Mouse (Mus musculus): ENCODE measurements around the gene Zfp358. TPM values are rescaled to one million over a fixed set of nuclear protein-coding genes. Genes with fewer than 3 reads are reported as not detected.

The Zfp358 gene
- polyA plus RNA-seq (2016; fragmentation: Nextera tagmentation; extraction: Ambion mirVana) = 81.8 and 87.0 TPM in 2 replicates

GRCm38 (mm10) chr8:3492901-3493844 is at the start of gene Zfp358:
TSS of gene Zfp358 (plus strand) at chr8:3493138.
- Histone ChIP-seq H3K27me3 (replicated peaks) (no peaks in the 10 kb centered on the region), H3K9me3 (peaks cover 16% of the 10 kb centered on the region; the same call in 1 of the 2 replicates), H3K36me3 (peaks cover 35% of the 10 kb centered on the region), H3K9ac (peak within 1 kb of the TSS; percentile 98), H3K4me1 (peaks cover 13% of the 10 kb centered on the region; the same call in 1 of the 2 replicates), H3K27ac (peak within 1 kb of the TSS; percentile 70), H3K4me3 (peak within 1 kb of the TSS; percentile 85), H3K4me2 (replicated peaks) (peak within 1 kb of the TSS; percentile 77)
- WGBS = under 1% methylated on average over 58 of the region's 64 CpGs
- peak; percentile 92 for ATAC-seq (ENCODE audit: low FRiP score, low read depth)

GRCm38 (mm10) chr8:3449226-3449625 is 43.7 kb upstream of the Zfp358 start:
- H3K27me3 ChIP-seq (replicated peaks) = no peaks in the 10 kb centered on the region
- no peak for ATAC-seq (ENCODE audit: low FRiP score, low read depth)
- WGBS = 94% methylated on average over 2 of the region's 2 CpGs
- no peak overlapping the region for H3K27ac ChIP-seq
- no peak overlapping the region for H3K4me2 ChIP-seq (replicated peaks)
- no peaks in the 10 kb centered on the region for H3K9me3 ChIP-seq
- no peak overlapping the region for H3K9ac ChIP-seq
- no peak overlapping the region for H3K4me3 ChIP-seq
- H3K4me1 ChIP-seq = no peaks in the 10 kb centered on the region
- peaks cover 88% of the 10 kb centered on the region for H3K36me3 ChIP-seq

DNA sequence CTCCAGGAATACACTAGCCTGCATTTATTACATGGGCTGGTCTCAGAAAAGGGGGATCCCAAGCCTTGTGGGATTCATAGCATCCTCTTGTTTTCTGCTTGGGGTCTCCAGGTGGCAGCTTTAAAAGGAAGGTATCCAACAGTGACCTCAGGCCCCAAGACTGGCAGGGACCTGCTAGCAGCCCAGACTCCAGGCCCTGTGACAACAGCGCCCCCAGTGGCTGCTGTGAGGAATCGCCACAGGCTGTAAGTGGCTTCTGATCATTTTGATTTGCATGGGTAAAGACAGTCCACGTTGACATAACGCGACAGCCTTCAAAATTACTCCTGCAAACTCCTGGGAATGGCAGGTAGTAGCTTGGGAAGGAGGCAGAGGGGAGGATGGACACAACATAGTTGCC is 42.3 kb upstream of the Zfp358 start:
- peak; percentile 45; the same call in 1 of the 2 replicates for ATAC-seq (ENCODE audit: low FRiP score, low read depth)
- H3K9me3 ChIP-seq = no peaks in the 10 kb centered on the region
- H3K4me1 ChIP-seq = no peaks in the 10 kb centered on the region
- no peak overlapping the region for H3K4me3 ChIP-seq
- no peak overlapping the region for H3K4me2 ChIP-seq (replicated peaks)
- H3K9ac ChIP-seq = no peak overlapping the region
- WGBS = 37% methylated on average over 5 of the region's 5 CpGs
- no peaks in the 10 kb centered on the region for H3K27me3 ChIP-seq (replicated peaks)
- peaks cover 93% of the 10 kb centered on the region for H3K36me3 ChIP-seq
- no peak overlapping the region for H3K27ac ChIP-seq

GRCm38 (mm10) chr8:3451992-3452391 is 40.9 kb upstream of the Zfp358 start:
- H3K4me3 ChIP-seq = no peak overlapping the region
- H3K9ac ChIP-seq = no peak overlapping the region
- no peak overlapping the region for H3K4me2 ChIP-seq (replicated peaks)
- peaks cover 98% of the 10 kb centered on the region for H3K36me3 ChIP-seq
- H3K4me1 ChIP-seq = no peaks in the 10 kb centered on the region
- H3K9me3 ChIP-seq = no peaks in the 10 kb centered on the region
- H3K27me3 ChIP-seq (replicated peaks) = no peaks in the 10 kb centered on the region
- no peak for ATAC-seq (ENCODE audit: low FRiP score, low read depth)
- 97% methylated on average over 25 of the region's 25 CpGs for WGBS
- no peak overlapping the region for H3K27ac ChIP-seq

- 88% methylated on average over 2 of the region's 2 CpGs for WGBS
- no peak overlapping the region for H3K4me3 ChIP-seq
- no peak for ATAC-seq (ENCODE audit: low FRiP score, low read depth)
- H3K4me2 ChIP-seq (replicated peaks) = no peak overlapping the region
- peaks cover 5% of the 10 kb centered on the region; the same call in 1 of the 2 replicates for H3K4me1 ChIP-seq
- H3K9me3 ChIP-seq = no peaks in the 10 kb centered on the region
- no peak overlapping the region for H3K9ac ChIP-seq
- H3K36me3 ChIP-seq = peaks cover 3% of the 10 kb centered on the region
- H3K27me3 ChIP-seq (replicated peaks) = no peaks in the 10 kb centered on the region
- H3K27ac ChIP-seq = no peak overlapping the region
Measured at GRCm38 (mm10) chr8:3463248-3463647, 29.7 kb upstream of the Zfp358 start.

- no peak for ATAC-seq (ENCODE audit: low FRiP score, low read depth)
- no peaks in the 10 kb centered on the region for H3K9me3 ChIP-seq
- H3K27ac ChIP-seq = no peak overlapping the region
- H3K9ac ChIP-seq = no peak overlapping the region
- H3K27me3 ChIP-seq (replicated peaks) = no peaks in the 10 kb centered on the region
- WGBS = 56% methylated on average over 5 of the region's 5 CpGs
- peaks cover 5% of the 10 kb centered on the region; the same call in 1 of the 2 replicates for H3K4me1 ChIP-seq
- H3K4me2 ChIP-seq (replicated peaks) = no peak overlapping the region
- no peaks in the 10 kb centered on the region for H3K36me3 ChIP-seq
- H3K4me3 ChIP-seq = no peak overlapping the region
Measured at GRCm38 (mm10) chr8:3464309-3464708, 28.6 kb upstream of the Zfp358 start.

DNA sequence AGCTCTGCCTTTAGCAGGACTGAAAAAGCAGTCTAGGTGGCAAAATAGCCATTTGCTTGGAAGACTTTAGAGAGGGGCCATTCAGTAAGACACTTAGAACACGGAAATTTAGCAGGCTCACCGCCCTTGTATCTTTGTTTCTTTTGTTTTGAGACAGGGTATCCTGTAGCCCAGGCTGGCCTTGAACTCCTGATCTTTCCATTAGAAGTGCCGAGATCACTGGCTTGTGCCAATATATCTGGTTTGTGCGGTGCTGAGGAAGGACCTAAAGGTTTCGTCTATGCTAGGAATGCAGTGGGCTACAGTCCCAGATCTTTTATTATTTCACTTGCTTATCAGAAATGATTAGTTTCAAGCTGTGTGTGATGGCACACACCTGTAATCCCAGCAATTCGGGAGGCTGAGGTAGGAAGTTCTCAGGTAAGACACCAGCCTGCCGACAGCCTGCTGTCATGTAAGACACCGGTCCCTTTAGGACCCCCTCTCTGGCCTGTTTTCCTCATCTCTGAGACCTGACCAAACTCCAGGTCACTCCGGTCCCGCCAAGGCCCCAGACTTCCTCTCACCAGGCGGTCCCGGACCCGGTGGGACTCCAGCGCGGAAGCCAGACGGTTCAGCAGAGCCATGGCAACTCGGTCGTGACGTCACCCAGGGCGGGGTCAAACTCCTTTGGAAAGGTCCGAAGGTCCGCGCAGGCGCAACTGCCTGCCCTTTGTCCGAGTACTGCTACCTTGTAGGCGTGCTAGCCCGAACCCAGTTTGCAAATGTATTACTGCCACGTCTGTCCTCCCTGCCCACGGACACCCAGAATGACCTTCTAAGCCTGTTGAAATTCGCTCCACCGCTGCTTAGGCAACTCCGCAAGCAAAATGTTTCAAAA is 25.7 kb upstream of the Zfp358 start, which contains the start of gene Pex11g:
Gene Pex11g, minus strand, starts transcription at position 675 of the 880 bp plus-strand sequence.
- Histone ChIP-seq H3K27me3 (replicated peaks) (no peaks in the 10 kb centered on the region), H3K4me1 (peaks cover 5% of the 10 kb centered on the region; the same call in 1 of the 2 replicates), H3K4me2 (replicated peaks) (peak within 1 kb of the TSS; percentile 64), H3K4me3 (peak within 1 kb of the TSS; percentile 38), H3K9me3 (no peaks in the 10 kb centered on the region), H3K36me3 (no peaks in the 10 kb centered on the region), H3K9ac (peak within 1 kb of the TSS; percentile 58), H3K27ac (peak within 1 kb of the TSS; percentile 60; the same call in 1 of the 2 replicates)
- whole genome bisulfite sequencing = 9% methylated on average over 32 of the region's 32 CpGs
- peak; percentile 89 for ATAC-seq (ENCODE audit: low FRiP score, low read depth)

- H3K36me3 ChIP-seq = no peaks in the 10 kb centered on the region
- H3K27ac ChIP-seq = peak overlapping the region; percentile 60; the same call in 1 of the 2 replicates
- H3K9me3 ChIP-seq = no peaks in the 10 kb centered on the region
- ATAC-seq (ENCODE audit: low FRiP score, low read depth) = peak; percentile 26
- H3K4me3 ChIP-seq = peak overlapping the region; percentile 38
- peak overlapping the region; percentile 64 for H3K4me2 ChIP-seq (replicated peaks)
- H3K9ac ChIP-seq = peak overlapping the region; percentile 58
- WGBS = 57% methylated on average over 9 of the region's 9 CpGs
- no peaks in the 10 kb centered on the region for H3K27me3 ChIP-seq (replicated peaks)
- peaks cover 5% of the 10 kb centered on the region; the same call in 1 of the 2 replicates for H3K4me1 ChIP-seq
Measured at GRCm38 (mm10) chr8:3467886-3468545, 24.9 kb upstream of the Zfp358 start.

DNA sequence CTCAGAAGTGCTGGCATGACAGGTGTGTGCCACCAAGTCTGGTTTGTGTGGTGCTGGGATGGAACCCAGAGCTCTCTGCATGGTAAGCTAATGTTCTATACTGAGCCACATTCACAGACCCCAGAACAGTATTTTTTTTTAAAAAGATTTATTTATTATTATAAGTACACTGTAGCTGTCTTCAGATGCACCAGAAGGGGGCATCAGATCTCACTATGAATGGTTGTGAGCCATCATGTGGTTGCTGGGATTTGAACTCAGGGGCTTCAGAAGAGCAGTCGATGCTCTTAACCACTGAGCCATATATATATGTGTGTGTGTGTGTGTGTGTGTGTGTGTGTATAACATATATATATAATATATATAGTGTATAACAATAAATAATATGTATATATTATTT is 24.1 kb upstream of the Zfp358 start:
- no peak overlapping the region for H3K4me3 ChIP-seq
- H3K9me3 ChIP-seq = no peaks in the 10 kb centered on the region
- no peaks in the 10 kb centered on the region for H3K27me3 ChIP-seq (replicated peaks)
- peaks cover 5% of the 10 kb centered on the region; the same call in 1 of the 2 replicates for H3K4me1 ChIP-seq
- no peak for ATAC-seq (ENCODE audit: low FRiP score, low read depth)
- H3K9ac ChIP-seq = no peak overlapping the region
- H3K27ac ChIP-seq = no peak overlapping the region
- WGBS = 90% methylated on average over 1 of the region's 1 CpGs
- no peaks in the 10 kb centered on the region for H3K36me3 ChIP-seq
- no peak overlapping the region for H3K4me2 ChIP-seq (replicated peaks)

DNA sequence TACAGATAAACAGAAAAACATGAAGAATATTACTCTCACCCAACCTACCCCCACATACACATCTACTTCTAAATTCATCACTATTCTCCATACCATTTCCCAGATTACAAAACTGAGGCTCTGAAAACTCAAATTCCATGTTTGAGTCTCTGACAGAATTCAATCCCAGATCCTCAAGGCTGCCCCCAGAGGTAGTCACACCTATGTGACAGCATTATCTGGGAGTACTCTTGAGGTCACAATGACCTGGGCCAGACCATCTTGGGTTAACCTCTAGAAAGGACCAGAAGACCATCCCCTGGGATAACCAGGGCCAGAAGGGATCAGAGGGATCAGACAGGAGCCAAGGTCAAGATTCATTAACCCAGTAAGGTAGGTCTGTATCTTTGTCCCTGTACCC is 22.4 kb upstream of the Zfp358 start, which contains the start of gene Tex45:
Gene Tex45, plus strand, starts transcription at position 301 of the 400 bp plus-strand sequence.
- peaks cover 5% of the 10 kb centered on the region; the same call in 1 of the 2 replicates for H3K4me1 ChIP-seq

GRCm38 (mm10) chr8:3475715-3476429 is 17.1 kb upstream of the Zfp358 start:
- WGBS = 27% methylated on average over 37 of the region's 37 CpGs
- no peak overlapping the region for H3K9ac ChIP-seq
- H3K36me3 ChIP-seq = no peaks in the 10 kb centered on the region
- H3K9me3 ChIP-seq = no peaks in the 10 kb centered on the region
- H3K27me3 ChIP-seq (replicated peaks) = peaks cover 9% of the 10 kb centered on the region
- peak overlapping the region; percentile 24 for H3K4me3 ChIP-seq
- no peaks in the 10 kb centered on the region for H3K4me1 ChIP-seq
- H3K27ac ChIP-seq = no peak overlapping the region
- peak; percentile 48; the same call in 1 of the 2 replicates for ATAC-seq (ENCODE audit: low FRiP score, low read depth)
- peak overlapping the region; percentile 48 for H3K4me2 ChIP-seq (replicated peaks)

More for the DNA sequence above, 22.4 kb upstream of the Zfp358 start, which contains the start of gene Tex45:
- no peak within 1 kb of the TSS for H3K9ac ChIP-seq
- no peaks in the 10 kb centered on the region for H3K36me3 ChIP-seq
- no peak within 1 kb of the TSS for H3K4me2 ChIP-seq (replicated peaks)
- H3K27ac ChIP-seq = no peak within 1 kb of the TSS
- H3K4me3 ChIP-seq = no peak within 1 kb of the TSS
- peaks cover 2% of the 10 kb centered on the region; the same call in 1 of the 2 replicates for H3K27me3 ChIP-seq (replicated peaks)
- H3K9me3 ChIP-seq = no peaks in the 10 kb centered on the region
- ATAC-seq (ENCODE audit: low FRiP score, low read depth) = no peak
